Mouse (Mus musculus): ENCODE data around the gene Zfp605.

- TF ChIP-seq CTCF (IDR thresholded peaks at IDR 0.05; ENCODE audit: extremely low read depth, insufficient read length, insufficient replicate concordance, low read depth, low read length), result no peak
- no peak for TF ChIP-seq POLR2A (IDR thresholded peaks at IDR 0.05; ENCODE audit: low read depth, low read length)
Measured at GRCm38 (mm10) chr5:110109991-110110441, at the start of gene Zfp605.
